Mouse (Mus musculus) E14TG2a.4 (cell line): ENCODE measurements around the gene Xrn1.

ENCODE experiments used
- CTCF ChIP-seq: conservative IDR thresholded peaks from 2 replicates; pipeline ENCODE4 v1.5.1; 2014; ENCODE audit warnings: low read length
- NANOG ChIP-seq: IDR thresholded peaks from 2 replicates; pipeline ENCODE4 v1.6.1; 2014; ENCODE audit warnings: borderline replicate concordance, low read length, mixed read lengths
- POU5F1 ChIP-seq: IDR thresholded peaks from 2 replicates; pipeline ENCODE4 v1.6.1; 2014; ENCODE audit warnings: low read length, borderline replicate concordance

GRCm38 (mm10) chr9:96054878-96055277 lies 100.3 kb downstream of the Xrn1 start:
- TF ChIP-seq CTCF (no peak), POU5F1 (no peak), NANOG (no peak)
